ENCODE assay signal across 21 mouse cellular contexts in the genomic region with DNA sequence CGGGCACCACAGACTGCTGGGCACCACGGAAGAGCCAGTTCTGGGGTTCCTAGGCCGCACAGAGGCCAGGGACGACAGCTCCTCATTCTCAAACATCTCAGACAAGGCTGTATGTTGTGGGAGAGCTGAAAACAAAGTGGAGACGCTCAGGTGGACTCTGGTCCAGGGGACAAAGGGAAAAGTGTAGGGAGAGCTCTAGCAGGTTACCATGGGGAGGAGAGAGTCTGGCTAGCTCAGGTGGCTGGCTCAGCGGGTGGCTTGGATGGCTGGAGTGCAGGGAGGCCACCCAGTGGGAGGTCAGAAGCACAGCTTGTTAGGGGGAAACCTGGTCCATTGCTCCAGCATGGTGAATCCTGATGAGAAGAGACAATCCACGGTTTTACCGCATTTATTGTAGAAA.
DNase-seq lines count a peak whose midpoint lies in the region; ATAC-seq and TF ChIP-seq lines count a peak whose summit lies in the region.
"Had no signal": no experiment of that assay in that cellular context is flagged by ENCODE, and none has a peak within 500 bp of the region (broad histone marks: within the 10 kb centered on the region; RNA-seq: fewer than 3 reads in every experiment).

No protein-coding gene starts in this region.

- H3K9me3 ChIP-seq in kidney, embryonic 14.5 days (ENCODE audit: control insufficient read depth, low read length), result no peaks in the 10 kb centered on the region
- H3K9me3 ChIP-seq in kidney, embryonic 16.5 days (ENCODE audit: low read length), result no peaks in the 10 kb centered on the region
- H3K9me3 ChIP-seq: embryonic facial prominence, embryonic 15.5 days; forebrain, embryonic 15.5 days; heart, embryonic 12.5 days; hindbrain, embryonic 12.5 days; limb, embryonic 13.5 days; liver, embryonic 13.5 days had no signal

- no peak overlapping the region for H3K27ac ChIP-seq in kidney, embryonic 14.5 days (ENCODE audit: low read depth, low read length)
- no peak overlapping the region for H3K27ac ChIP-seq in kidney, embryonic 16.5 days (ENCODE audit: low read length)
- H3K27ac ChIP-seq: embryonic facial prominence, embryonic 15.5 days; forebrain, embryonic 15.5 days; hindbrain, embryonic 12.5 days; layer of hippocampus, adult 2 months; limb, embryonic 13.5 days; liver, embryonic 13.5 days had no signal

- no peaks in the 10 kb centered on the region for H3K36me3 ChIP-seq in kidney, embryonic 14.5 days (ENCODE audit: control insufficient read depth, insufficient read depth, low read length)
- H3K36me3 ChIP-seq in kidney, embryonic 16.5 days (ENCODE audit: insufficient read depth, low read length), result no peaks in the 10 kb centered on the region
- H3K36me3 ChIP-seq: embryonic facial prominence, embryonic 15.5 days; forebrain, embryonic 15.5 days; heart, embryonic 12.5 days; hindbrain, embryonic 12.5 days; limb, embryonic 13.5 days; liver, embryonic 13.5 days had no signal

- no peak for TF ChIP-seq POLR2A in lung, adult 2 months (IDR thresholded peaks at IDR 0.05; ENCODE audit: borderline replicate concordance, extremely low read depth, low read depth, low read length)

- TF ChIP-seq CTCF in lung, adult 2 months (IDR thresholded peaks at IDR 0.05; ENCODE audit: insufficient read depth, low read length), result no peak

- DNase-seq in kidney, adult 11 months, result peak; percentile 65
- DNase-seq in kidney, adult 18-20 months, result peak; percentile 32
- peak; percentile 21 to 62 for DNase-seq in kidney, postnatal 4 days
- DNase-seq in left cerebral cortex, adult 8-10 months (ENCODE audit: low spot score in 2 of 2), result no peak
- DNase-seq in lung, adult 2 months, result no peak
- DNase-seq: adrenal gland, adult 2 months; cerebellum, adult 11 months; cerebellum, adult 9-11 months; gastrocnemius, postnatal 14 days; heart, adult 11 months; heart, postnatal 10 days; liver, embryonic 13.5 days; lung, embryonic 14.5 days had no signal

- no peak overlapping the region for H3K4me3 ChIP-seq in kidney, embryonic 14.5 days (ENCODE audit: low read length)
- H3K4me3 ChIP-seq in kidney, embryonic 16.5 days (ENCODE audit: low read length), result no peak overlapping the region
- H3K4me3 ChIP-seq in lung, adult 2 months (replicated peaks; ENCODE audit: extremely low read depth, low read depth, low read length), result no peak overlapping the region
- H3K4me3 ChIP-seq: embryonic facial prominence, embryonic 15.5 days; forebrain, embryonic 15.5 days; heart, embryonic 12.5 days; hindbrain, embryonic 12.5 days; layer of hippocampus, adult 2 months; limb, embryonic 13.5 days; liver, embryonic 13.5 days had no signal

- no peak for ATAC-seq in kidney, embryonic 14.5 days (ENCODE audit: low FRiP score, low TSS enrichment)
- peak; percentile 86 for ATAC-seq in kidney, embryonic 16.5 days (ENCODE audit: low FRiP score, low TSS enrichment)
- ATAC-seq: forebrain, embryonic 15.5 days had no signal

- 80% methylated on average over 8 of the region's 8 CpGs for WGBS in kidney, embryonic 14.5 days
- WGBS in kidney, embryonic 16.5 days, result 84% methylated on average over 8 of the region's 8 CpGs
- 82% methylated on average over 8 of the region's 8 CpGs for WGBS in lung, adult 2 months

- H3K9ac ChIP-seq in kidney, embryonic 14.5 days (ENCODE audit: low read depth, low read length), result no peak overlapping the region
- no peak overlapping the region for H3K9ac ChIP-seq in kidney, embryonic 16.5 days (replicated peaks; ENCODE audit: low read length)
- H3K9ac ChIP-seq: embryonic facial prominence, embryonic 15.5 days; forebrain, embryonic 15.5 days; heart, embryonic 12.5 days; hindbrain, embryonic 12.5 days; limb, embryonic 13.5 days; liver, embryonic 13.5 days; lung, embryonic 14.5 days had no signal

- no peaks in the 10 kb centered on the region for H3K4me1 ChIP-seq in kidney, embryonic 14.5 days (ENCODE audit: control insufficient read depth, insufficient read depth, low read length)
- no peaks in the 10 kb centered on the region for H3K4me1 ChIP-seq in kidney, embryonic 16.5 days (ENCODE audit: insufficient read depth, low read length)
- H3K4me1 ChIP-seq in lung, adult 2 months (ENCODE audit: control insufficient read depth, insufficient read depth, low read length), result no peaks in the 10 kb centered on the region
- H3K4me1 ChIP-seq: embryonic facial prominence, embryonic 15.5 days; forebrain, embryonic 15.5 days; heart, embryonic 12.5 days; liver, embryonic 13.5 days had no signal

- no peaks in the 10 kb centered on the region for H3K27me3 ChIP-seq in kidney, embryonic 14.5 days (ENCODE audit: control insufficient read depth, insufficient read depth, low read length)
- no peaks in the 10 kb centered on the region for H3K27me3 ChIP-seq in kidney, embryonic 16.5 days (ENCODE audit: insufficient read depth, low read length)
- H3K27me3 ChIP-seq: embryonic facial prominence, embryonic 15.5 days; forebrain, embryonic 15.5 days; heart, embryonic 12.5 days; hindbrain, embryonic 12.5 days; limb, embryonic 13.5 days; liver, embryonic 13.5 days had no signal

- H3K4me2 ChIP-seq in kidney, embryonic 14.5 days (replicated peaks; ENCODE audit: low read depth, low read length), result no peak overlapping the region
- no peak overlapping the region for H3K4me2 ChIP-seq in kidney, embryonic 16.5 days (replicated peaks; ENCODE audit: low read depth, low read length)
- H3K4me2 ChIP-seq: embryonic facial prominence, embryonic 15.5 days; forebrain, embryonic 15.5 days; heart, embryonic 12.5 days; hindbrain, embryonic 12.5 days; limb, embryonic 13.5 days; liver, embryonic 13.5 days; lung, embryonic 14.5 days had no signal

Comparison
In these comparisons a context has a peak if more than half of its experiments do, and no peak if none do; other contexts are left out.
1. DNase-seq: peak in kidney, adult 11 months (single experiment), kidney, adult 18-20 months (single experiment) and kidney, postnatal 4 days (2 of 2); none in left cerebral cortex, adult 8-10 months (0 of 2) and lung, adult 2 months (single experiment).